Mouse (Mus musculus) cerebellum, postnatal 36 days (tissue): ENCODE measurements around the gene Gm10382.

ENCODE experiments used
- DNase-seq, 2 experiments: peaks; one replicate each; pipeline ENCODE4 v3.0.0; 2021 to 2022; ENCODE audit warnings: mixed read lengths in 2 of 2

The Gm10382 gene

GRCm38 (mm10) chr5:125389131-125389578 lies at the start of gene Gm10382:
Gene Gm10382 (plus strand): TSS chr5:125389322.
- DNase-seq = peak; percentile 72 to 78

GRCm38 (mm10) chr5:125339851-125340531 lies 49.1 kb upstream of the Gm10382 start:
- no peak for DNase-seq

- peak; percentile 68 to 71 for DNase-seq
Measured at GRCm38 (mm10) chr5:125340547-125341262, 48.4 kb upstream of the Gm10382 start, which contains the start of gene Scarb1. Gene Scarb1 (minus strand): TSS chr5:125341094.

- DNase-seq = no peak
Measured at GRCm38 (mm10) chr5:125341459-125342090, 47.5 kb upstream of the Gm10382 start.

- no peak for DNase-seq
Measured at GRCm38 (mm10) chr5:125344296-125344695, 44.8 kb upstream of the Gm10382 start.

- no peak for DNase-seq
Measured at GRCm38 (mm10) chr5:125348067-125348466, 41.1 kb upstream of the Gm10382 start.

GRCm38 (mm10) chr5:125348487-125348886 lies 40.6 kb upstream of the Gm10382 start:
- DNase-seq = peak in 1 of 2 experiments; percentile 28

- no peak for DNase-seq
Measured at GRCm38 (mm10) chr5:125349391-125349790, 39.7 kb upstream of the Gm10382 start.

- no peak for DNase-seq
Measured at GRCm38 (mm10) chr5:125351057-125351456, 38.1 kb upstream of the Gm10382 start.

GRCm38 (mm10) chr5:125351939-125352338 lies 37.2 kb upstream of the Gm10382 start:
- DNase-seq = no peak

GRCm38 (mm10) chr5:125352781-125353294 lies 36.3 kb upstream of the Gm10382 start:
- DNase-seq = no peak

- DNase-seq = no peak
Measured at GRCm38 (mm10) chr5:125354885-125355492, 34.1 kb upstream of the Gm10382 start.

- DNase-seq = no peak
Measured at GRCm38 (mm10) chr5:125355650-125356049, 33.5 kb upstream of the Gm10382 start.

- no peak for DNase-seq
Measured at GRCm38 (mm10) chr5:125357543-125358269, 31.4 kb upstream of the Gm10382 start.

GRCm38 (mm10) chr5:125358270-125358608 lies 30.9 kb upstream of the Gm10382 start:
- no peak for DNase-seq

GRCm38 (mm10) chr5:125360566-125360965 lies 28.6 kb upstream of the Gm10382 start:
- peak in 1 of 2 experiments; percentile 23 for DNase-seq

- DNase-seq = no peak
Measured at GRCm38 (mm10) chr5:125360981-125361510, 28.1 kb upstream of the Gm10382 start.

GRCm38 (mm10) chr5:125363894-125364293 lies 25.2 kb upstream of the Gm10382 start:
- DNase-seq = no peak

GRCm38 (mm10) chr5:125364851-125365429 lies 24.2 kb upstream of the Gm10382 start:
- DNase-seq = no peak

- DNase-seq = no peak
Measured at GRCm38 (mm10) chr5:125368156-125368555, 21.0 kb upstream of the Gm10382 start.

- peak; percentile 68 to 78 for DNase-seq
Measured at GRCm38 (mm10) chr5:125368568-125368967, 20.6 kb upstream of the Gm10382 start.
